Mouse (Mus musculus) liver, embryonic 15.5 days (tissue): ENCODE results near the gene Bckdhb. TPM values are rescaled to one million over a fixed set of nuclear protein-coding genes. Genes with fewer than 3 reads are reported as not detected.
"Not testable (repeated sequence)": the region's sequence is repeated elsewhere in the genome, so short reads cannot be mapped to it uniquely, and the experiment has no call there.

ENCODE experiments used
- ATAC-seq: fragments of 200-750 bp; cut with Nextera tagmentation; 2 replicates; pipeline ENCODE4 v1.8.0; 2017; ENCODE audit warnings: moderate number of reproducible peaks, mild to moderate bottlenecking, moderate library complexity; ENCODE audit not compliant: insufficient read depth
- H3K27ac ChIP-seq: fragments of 300-500 bp; sonication (generic); replicated peaks from 2 replicates; pipeline ENCODE4 v1.5.1; 2015; ENCODE audit warnings: mild to moderate bottlenecking, inconsistent platforms
- H3K27me3 ChIP-seq: fragments of 300-500 bp; sonication (generic); 2 replicates; pipeline ENCODE4 v1.6.1; 2015; ENCODE audit warnings: mild to moderate bottlenecking, inconsistent platforms
- H3K36me3 ChIP-seq: fragments of 300-500 bp; sonication (generic); replicated peaks from 2 replicates; pipeline ENCODE4 v1.6.1; 2015; ENCODE audit warnings: moderate library complexity, mild to moderate bottlenecking, inconsistent platforms
- H3K4me1 ChIP-seq: fragments of 300-500 bp; sonication (generic); replicated peaks from 2 replicates; pipeline ENCODE4 v1.6.1; 2015; ENCODE audit warnings: inconsistent platforms
- H3K4me2 ChIP-seq: fragments of 300-500 bp; sonication (generic); 2 replicates; pipeline ENCODE4 v1.6.1; 2015; ENCODE audit warnings: moderate library complexity, mild to moderate bottlenecking, inconsistent platforms
- H3K4me3 ChIP-seq: fragments of 300-500 bp; sonication (generic); replicated peaks from 2 replicates; pipeline ENCODE4 v1.5.1; 2015; ENCODE audit warnings: mild to moderate bottlenecking, inconsistent platforms
- H3K9ac ChIP-seq: fragments of 300-500 bp; sonication (generic); 2 replicates; pipeline ENCODE4 v1.6.1; 2015; ENCODE audit warnings: moderate library complexity, mild to moderate bottlenecking, inconsistent platforms
- H3K9me3 ChIP-seq: fragments of 300-500 bp; sonication (generic); replicated peaks from 2 replicates; pipeline ENCODE4 v1.6.1; 2016; ENCODE audit warnings: inconsistent platforms
- WGBS: fragments of 180-500 bp; shearing (Covaris S2); methylation state at CpG from one replicate; pipeline ENCODE4 v1.1.7; 2015; ENCODE audit warnings: mixed read lengths; ENCODE audit not compliant: insufficient replicate concordance; 5-methylcytosine and 5-hydroxymethylcytosine counted together
- polyA plus RNA-seq: library from polyadenylated mRNA; unstranded; fragments of >200 nt; fragmentation: Nextera tagmentation; extraction: Ambion mirVana; gene quantifications from 2 replicates; pipeline ENCODE4 v1.2.1, GENCODE M21; 2015

The Bckdhb gene
- polyA plus RNA-seq, 1 experiment from 2014 or later = 33.6 TPM

DNA sequence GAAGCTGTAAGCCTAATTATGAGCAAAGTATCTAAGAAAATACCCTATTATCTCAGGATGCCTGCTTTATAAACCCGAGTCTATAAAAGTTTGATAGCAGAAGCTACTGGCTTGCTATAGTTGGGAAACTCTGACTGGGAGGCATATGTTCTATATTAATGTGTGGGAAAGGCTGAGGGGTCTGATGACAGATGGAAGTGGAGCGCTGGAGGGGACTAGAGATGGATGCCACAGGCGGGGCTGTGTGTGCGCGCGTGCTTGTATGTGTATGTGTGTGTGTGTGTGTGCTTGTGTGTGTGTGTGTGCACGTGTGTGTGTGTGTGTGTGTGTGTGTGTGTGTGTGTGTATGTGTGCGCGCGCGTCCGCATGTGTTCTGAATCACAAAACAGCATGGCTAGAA, 121.4 kb downstream of the Bckdhb start:
- Histone ChIP-seq H3K4me3 (no peak overlapping the region), H3K9me3 (no peaks in the 10 kb centered on the region), H3K9ac (no peak overlapping the region), H3K36me3 (no peaks in the 10 kb centered on the region), H3K27me3 (no peaks in the 10 kb centered on the region), H3K4me2 (no peak overlapping the region), H3K27ac (no peak overlapping the region), H3K4me1 (peaks cover 10% of the 10 kb centered on the region; the same call in 1 of the 2 replicates)
- ATAC-seq = no peak
- WGBS = 80% methylated on average over 12 of the region's 12 CpGs

DNA sequence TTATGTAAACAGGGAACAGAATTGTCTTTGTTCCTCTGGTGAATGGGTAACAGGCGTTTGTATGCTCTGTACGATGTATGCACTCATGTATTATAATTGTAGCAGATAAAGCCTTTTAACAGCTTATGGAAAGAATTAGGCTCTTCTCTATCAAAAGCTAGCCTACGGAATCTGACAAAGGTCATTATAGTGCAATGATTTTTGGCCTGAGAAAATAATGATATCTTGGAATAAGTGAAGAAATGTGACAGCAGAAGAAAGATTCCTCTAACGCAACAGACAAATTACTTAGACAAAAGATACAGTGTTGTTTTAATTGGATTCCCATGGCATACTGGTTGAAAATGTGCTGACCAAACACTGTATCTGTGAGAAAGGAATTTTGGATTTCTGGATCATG, 122.0 kb downstream of the Bckdhb start:
- Histone ChIP-seq H3K4me2 (no peak overlapping the region), H3K36me3 (no peaks in the 10 kb centered on the region), H3K27me3 (no peaks in the 10 kb centered on the region), H3K4me3 (no peak overlapping the region), H3K27ac (no peak overlapping the region), H3K9ac (no peak overlapping the region), H3K4me1 (peaks cover 6% of the 10 kb centered on the region; the same call in 1 of the 2 replicates), H3K9me3 (no peaks in the 10 kb centered on the region)
- no peak for ATAC-seq
- WGBS = 70% methylated on average over 4 of the region's 4 CpGs

DNA sequence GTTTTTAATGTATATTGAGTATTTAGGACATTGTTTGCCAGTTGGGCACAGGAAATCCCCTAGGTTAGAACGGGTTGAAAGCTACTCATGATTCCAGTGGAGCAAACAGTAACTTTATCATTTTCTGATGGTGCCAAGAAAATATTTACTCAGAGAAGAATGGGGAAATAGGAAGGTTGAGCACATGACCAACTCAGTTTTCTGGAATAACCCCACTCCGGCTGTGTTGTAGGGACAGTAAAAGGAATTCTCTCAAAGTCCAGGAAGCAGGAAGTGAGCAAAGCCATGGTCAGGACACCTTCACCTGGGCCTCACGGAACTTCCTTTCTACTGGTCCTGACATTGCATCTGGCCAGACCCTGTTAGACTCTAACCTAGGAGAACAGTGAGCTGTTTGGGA, 122.5 kb downstream of the Bckdhb start:
- H3K4me2 ChIP-seq = no peak overlapping the region
- no peaks in the 10 kb centered on the region for H3K9me3 ChIP-seq
- H3K4me1 ChIP-seq = peaks cover 4% of the 10 kb centered on the region; the same call in 1 of the 2 replicates
- no peak for ATAC-seq
- H3K27ac ChIP-seq = no peak overlapping the region
- no peaks in the 10 kb centered on the region for H3K36me3 ChIP-seq
- no peaks in the 10 kb centered on the region for H3K27me3 ChIP-seq
- 57% methylated on average over 3 of the region's 3 CpGs for WGBS
- no peak overlapping the region for H3K9ac ChIP-seq
- H3K4me3 ChIP-seq = no peak overlapping the region

DNA sequence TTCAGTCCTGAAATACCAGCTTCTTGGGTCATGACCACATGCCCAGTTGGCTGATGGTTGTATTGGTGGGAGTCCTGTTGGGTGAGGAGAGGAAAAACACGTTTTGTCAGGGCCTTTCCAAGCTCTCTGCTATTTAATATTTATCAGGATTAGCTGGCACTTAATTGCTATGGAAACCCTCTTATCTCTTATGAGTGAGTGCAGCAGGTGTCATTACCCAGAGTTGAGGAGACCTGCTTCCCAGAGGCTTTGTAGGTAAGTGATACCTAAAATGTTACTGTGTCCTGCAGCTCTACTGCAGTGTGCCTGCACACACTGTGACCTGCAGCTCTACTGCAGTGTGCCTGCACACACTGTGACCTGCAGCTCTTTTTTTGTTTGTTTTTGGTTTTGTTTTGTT, 124.2 kb downstream of the Bckdhb start:
- Histone ChIP-seq H3K4me3 (no peak overlapping the region), H3K27me3 (no peaks in the 10 kb centered on the region), H3K4me2 (no peak overlapping the region), H3K4me1 (no peaks in the 10 kb centered on the region), H3K9me3 (no peaks in the 10 kb centered on the region), H3K27ac (no peak overlapping the region), H3K9ac (no peak overlapping the region), H3K36me3 (no peaks in the 10 kb centered on the region)
- no peak for ATAC-seq
- WGBS = 21% methylated on average over 1 of the region's 1 CpGs

DNA sequence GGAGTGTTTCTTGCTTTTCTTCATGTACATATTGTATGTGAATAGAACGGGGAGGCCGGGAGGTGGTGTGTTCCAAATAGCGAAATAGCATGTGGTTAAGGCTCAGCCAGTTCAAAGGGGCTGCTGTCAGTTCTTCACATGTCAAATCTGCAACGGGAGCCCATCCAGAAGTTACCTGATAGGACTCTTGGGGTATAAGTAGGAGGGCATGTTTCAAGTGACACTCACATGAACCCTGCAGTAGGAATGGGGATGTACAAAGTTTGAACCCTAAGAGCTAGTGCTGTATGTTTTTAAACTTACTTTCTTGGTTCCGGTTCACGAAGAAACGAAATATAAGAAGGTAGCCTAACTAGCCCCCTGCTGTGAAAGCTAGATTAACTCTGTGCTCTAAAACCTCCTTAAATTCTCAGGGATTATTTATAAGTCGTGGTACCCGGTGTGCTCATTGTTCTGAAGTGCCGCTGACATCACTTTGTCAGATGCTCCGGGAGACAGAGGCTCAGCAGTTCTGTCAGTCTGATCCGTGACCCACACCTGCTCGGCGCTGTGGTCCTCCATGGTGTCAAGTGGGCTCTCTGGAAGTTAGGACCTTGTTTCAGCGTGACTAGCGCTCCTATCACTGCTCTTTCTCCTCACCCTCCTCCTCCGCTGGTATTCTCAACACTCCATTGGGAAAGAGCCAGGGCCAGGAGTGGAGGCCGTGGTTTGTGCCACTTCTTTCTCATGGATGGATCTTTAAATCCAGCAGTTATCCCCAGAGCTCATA, 126.1 kb downstream of the Bckdhb start:
- Histone ChIP-seq H3K9ac (no peak overlapping the region), H3K4me2 (no peak overlapping the region), H3K9me3 (no peaks in the 10 kb centered on the region), H3K4me1 (no peaks in the 10 kb centered on the region), H3K27ac (no peak overlapping the region), H3K4me3 (no peak overlapping the region), H3K36me3 (no peaks in the 10 kb centered on the region), H3K27me3 (no peaks in the 10 kb centered on the region)
- ATAC-seq = no peak
- WGBS = 74% methylated on average over 18 of the region's 18 CpGs

DNA sequence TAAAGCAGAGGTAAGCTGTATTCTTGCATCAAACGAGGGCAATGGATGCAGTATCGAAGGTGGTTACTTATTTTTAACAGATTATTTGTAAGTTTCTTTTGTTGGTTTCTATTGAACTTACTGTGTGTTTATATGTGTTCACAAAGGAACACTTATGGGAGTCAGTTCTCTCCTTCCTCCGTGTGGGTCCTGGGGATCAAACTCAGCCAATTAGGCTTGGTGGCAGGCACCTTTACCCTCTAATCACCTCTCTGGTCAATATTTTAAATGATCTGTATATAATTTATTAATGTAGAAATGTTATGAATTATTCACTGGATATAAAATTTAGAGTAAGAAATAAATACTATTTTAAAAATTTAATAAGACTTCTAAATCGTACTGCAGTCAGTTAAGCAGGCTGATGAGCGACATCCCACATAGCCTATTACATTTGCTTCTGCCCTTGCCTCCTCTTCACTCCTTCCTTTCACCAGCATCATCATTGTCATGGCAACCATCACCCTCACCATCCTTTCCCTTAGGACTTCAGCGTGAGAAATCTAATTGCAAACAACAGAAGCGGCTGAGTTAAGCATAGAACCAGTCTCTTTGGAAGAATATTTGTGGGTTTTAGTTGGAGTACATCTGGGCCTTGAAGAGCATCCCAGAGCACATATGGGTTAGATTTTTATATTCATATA, 130.3 kb downstream of the Bckdhb start:
- Histone ChIP-seq H3K27ac (no peak overlapping the region), H3K36me3 (no peaks in the 10 kb centered on the region), H3K9me3 (no peaks in the 10 kb centered on the region), H3K4me2 (no peak overlapping the region), H3K4me1 (no peaks in the 10 kb centered on the region), H3K4me3 (no peak overlapping the region), H3K27me3 (no peaks in the 10 kb centered on the region), H3K9ac (no peak overlapping the region)
- ATAC-seq = no peak
- WGBS = 81% methylated on average over 7 of the region's 7 CpGs

DNA sequence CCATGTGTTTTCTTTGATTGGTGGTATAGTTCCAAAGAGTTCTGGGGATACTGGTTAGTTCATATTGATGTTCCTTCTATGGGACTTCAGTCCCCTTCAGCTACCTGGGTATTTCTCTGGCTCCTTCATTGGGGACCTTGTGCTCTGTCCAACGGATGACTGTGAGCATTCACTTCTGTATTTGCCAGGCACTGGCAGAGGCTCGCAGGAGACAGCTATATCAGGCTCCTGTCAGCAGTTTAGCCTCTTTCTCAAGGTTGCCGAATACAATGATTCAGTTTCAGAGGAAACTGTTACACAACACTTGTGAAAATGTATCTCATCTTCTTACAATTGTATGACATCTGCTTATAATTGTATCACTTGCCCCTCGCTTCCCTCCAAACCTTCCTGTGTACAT, 135.8 kb downstream of the Bckdhb start:
- H3K9ac ChIP-seq, H3K27me3 ChIP-seq, ATAC-seq, H3K4me3 ChIP-seq, H3K4me2 ChIP-seq, H3K4me1 ChIP-seq, H3K27ac ChIP-seq, H3K9me3 ChIP-seq, H3K36me3 ChIP-seq: not testable (repeated sequence)
- 69% methylated on average over 4 of the region's 4 CpGs for WGBS

DNA sequence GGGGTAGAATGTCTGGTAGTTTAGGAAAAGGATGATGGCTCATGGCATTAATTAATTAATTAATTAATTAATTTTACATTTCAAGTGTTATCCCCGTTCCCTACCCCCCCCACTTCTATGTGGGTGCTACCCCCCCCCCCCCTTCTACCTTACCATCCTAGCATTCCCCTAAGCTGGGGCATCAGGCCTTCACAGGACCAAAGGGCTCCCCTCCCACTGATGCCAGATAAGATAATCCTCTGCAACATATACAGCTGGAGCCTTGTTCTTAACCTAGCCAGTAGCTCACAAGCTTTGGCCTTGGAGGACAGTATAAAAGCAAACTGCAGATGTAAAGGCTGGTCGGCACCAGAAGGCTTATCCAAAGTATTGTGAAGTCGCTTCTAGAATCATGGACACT, 138.7 kb downstream of the Bckdhb start:
- Histone ChIP-seq H3K9ac (no peak overlapping the region), H3K27me3 (no peaks in the 10 kb centered on the region), H3K9me3 (no peaks in the 10 kb centered on the region), H3K36me3 (no peaks in the 10 kb centered on the region), H3K4me3 (no peak overlapping the region), H3K4me1 (no peaks in the 10 kb centered on the region; the same call in 1 of the 2 replicates), H3K27ac (no peak overlapping the region), H3K4me2 (no peak overlapping the region)
- 79% methylated on average over 3 of the region's 3 CpGs for WGBS
- no peak for ATAC-seq

DNA sequence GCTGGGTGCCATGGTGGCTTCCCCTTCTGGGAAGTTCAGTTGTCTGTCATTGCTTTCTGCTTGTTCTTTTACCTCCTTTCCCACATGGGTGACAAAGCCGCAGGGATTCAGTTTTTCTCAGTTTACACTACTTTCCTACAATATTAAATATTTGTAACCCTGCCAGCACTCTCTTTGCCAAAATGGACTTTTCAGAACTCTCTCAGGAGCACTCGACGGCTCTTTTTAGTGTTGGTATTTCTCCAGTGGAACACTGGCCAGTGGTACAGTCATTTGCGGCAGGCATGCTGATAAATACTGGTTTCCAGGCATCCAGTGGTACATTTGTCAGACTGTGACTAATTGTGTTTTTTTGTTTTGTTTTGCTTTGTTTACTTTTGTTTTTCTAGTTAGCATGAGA, 139.2 kb downstream of the Bckdhb start:
- no peak overlapping the region for H3K4me2 ChIP-seq
- no peak overlapping the region for H3K9ac ChIP-seq
- no peak for ATAC-seq
- H3K4me3 ChIP-seq = no peak overlapping the region
- H3K4me1 ChIP-seq = no peaks in the 10 kb centered on the region; the same call in 1 of the 2 replicates
- no peaks in the 10 kb centered on the region for H3K27me3 ChIP-seq
- WGBS = 86% methylated on average over 4 of the region's 4 CpGs
- no peak overlapping the region for H3K27ac ChIP-seq
- no peaks in the 10 kb centered on the region for H3K9me3 ChIP-seq
- H3K36me3 ChIP-seq = no peaks in the 10 kb centered on the region

DNA sequence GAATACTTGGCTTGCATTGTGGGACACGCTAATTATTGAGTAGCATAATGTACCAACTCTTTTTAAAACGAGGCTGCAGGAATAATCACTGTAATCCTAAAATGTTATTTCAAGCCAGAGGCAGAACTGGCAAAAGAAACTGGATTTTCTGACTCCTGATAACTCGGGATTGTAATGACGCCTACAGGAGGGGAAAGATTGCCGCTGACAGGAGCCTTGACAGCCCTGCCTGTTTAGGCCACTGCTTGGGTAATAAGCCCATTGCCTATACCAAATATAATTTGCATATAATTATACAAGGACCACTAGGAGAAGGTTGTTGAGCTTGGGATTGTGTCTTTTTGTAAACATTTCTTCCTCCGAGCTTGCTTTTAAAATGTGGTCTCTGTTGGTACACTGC, 145.3 kb downstream of the Bckdhb start:
- Histone ChIP-seq H3K27me3 (no peaks in the 10 kb centered on the region), H3K4me2 (no peak overlapping the region), H3K27ac (no peak overlapping the region), H3K4me3 (no peak overlapping the region), H3K9ac (no peak overlapping the region), H3K9me3 (no peaks in the 10 kb centered on the region), H3K4me1 (no peaks in the 10 kb centered on the region; the same call in 1 of the 2 replicates), H3K36me3 (no peaks in the 10 kb centered on the region)
- 68% methylated on average over 6 of the region's 6 CpGs for WGBS
- ATAC-seq = no peak

DNA sequence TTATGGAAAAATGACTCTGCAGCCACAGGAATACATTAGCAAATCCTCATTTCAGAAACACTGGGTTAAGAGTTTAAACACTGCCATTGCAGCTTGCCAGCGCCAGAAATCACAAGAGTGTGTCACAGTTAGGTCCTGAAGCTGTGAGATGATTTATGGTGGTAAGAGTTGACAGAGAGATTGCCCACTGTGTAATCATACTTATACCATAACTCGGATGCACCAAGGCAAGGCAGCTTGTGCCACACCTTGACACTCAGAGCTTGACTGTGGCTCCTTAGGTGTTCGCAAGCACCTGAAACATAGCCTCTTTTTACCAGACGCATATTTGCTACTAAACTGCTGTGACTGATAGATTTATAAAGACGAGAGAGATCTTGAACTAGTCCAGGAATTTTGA, 145.8 kb downstream of the Bckdhb start:
- no peak for ATAC-seq
- H3K4me1 ChIP-seq = no peaks in the 10 kb centered on the region
- H3K9ac ChIP-seq = no peak overlapping the region
- H3K27ac ChIP-seq = no peak overlapping the region
- 63% methylated on average over 5 of the region's 5 CpGs for WGBS
- no peaks in the 10 kb centered on the region for H3K36me3 ChIP-seq
- H3K4me3 ChIP-seq = no peak overlapping the region
- H3K4me2 ChIP-seq = no peak overlapping the region
- no peaks in the 10 kb centered on the region for H3K27me3 ChIP-seq
- H3K9me3 ChIP-seq = no peaks in the 10 kb centered on the region
